Mouse (Mus musculus) embryonic facial prominence, embryonic 12.5 days (tissue): ENCODE results near the gene Olfr1131. TPM values are rescaled to one million over a fixed set of nuclear protein-coding genes. Genes with fewer than 3 reads are reported as not detected.
"Not testable (repeated sequence)": the region's sequence is repeated elsewhere in the genome, so short reads cannot be mapped to it uniquely, and the experiment has no call there.

ENCODE experiments used
- ATAC-seq: fragments of 200-750 bp; cut with Nextera tagmentation; 2 replicates; pipeline ENCODE4 v1.8.0; 2017; ENCODE audit not compliant: insufficient number of reproducible peaks, insufficient read depth, low FRiP score, low TSS enrichment
- H3K27ac ChIP-seq: fragments of 300-500 bp; sonication (generic); 2 replicates; pipeline ENCODE4 v1.5.1; 2016; ENCODE audit warnings: mild to moderate bottlenecking
- H3K27me3 ChIP-seq: fragments of 300-500 bp; sonication (generic); 2 replicates; pipeline ENCODE4 v1.6.1; 2016; ENCODE audit warnings: mild to moderate bottlenecking, moderate library complexity
- H3K36me3 ChIP-seq: fragments of 300-500 bp; sonication (generic); 2 replicates; pipeline ENCODE4 v1.6.1; 2016; ENCODE audit warnings: mild to moderate bottlenecking
- H3K4me1 ChIP-seq: fragments of 300-500 bp; sonication (generic); 2 replicates; pipeline ENCODE4 v1.6.1; 2016
- H3K4me2 ChIP-seq: fragments of 300-500 bp; sonication (generic); replicated peaks from 2 replicates; pipeline ENCODE4 v1.6.1; 2016; ENCODE audit warnings: mild to moderate bottlenecking, moderate library complexity
- H3K4me3 ChIP-seq: fragments of 300-500 bp; sonication (generic); 2 replicates; pipeline ENCODE4 v1.5.1; 2016; ENCODE audit warnings: mild to moderate bottlenecking
- H3K9ac ChIP-seq: fragments of 300-500 bp; sonication (generic); 2 replicates; pipeline ENCODE4 v1.6.1; 2016; ENCODE audit warnings: mild to moderate bottlenecking, moderate library complexity
- H3K9me3 ChIP-seq: fragments of 300-500 bp; sonication (generic); 2 replicates; pipeline ENCODE4 v1.6.1; 2016; ENCODE audit warnings: mild to moderate bottlenecking, moderate library complexity
- WGBS: fragments of 180-500 bp; shearing (Covaris S2); methylation state at CpG from one replicate; pipeline ENCODE4 v1.1.7; 2016; 5-methylcytosine and 5-hydroxymethylcytosine counted together
- polyA plus RNA-seq: library from polyadenylated mRNA; unstranded; fragments of >200 nt; fragmentation: Nextera tagmentation; extraction: Ambion mirVana; gene quantifications from 2 replicates; pipeline ENCODE4 v1.2.1, GENCODE M21; 2016

The Olfr1131 gene
- polyA plus RNA-seq, result not detected in 2 replicates

DNA sequence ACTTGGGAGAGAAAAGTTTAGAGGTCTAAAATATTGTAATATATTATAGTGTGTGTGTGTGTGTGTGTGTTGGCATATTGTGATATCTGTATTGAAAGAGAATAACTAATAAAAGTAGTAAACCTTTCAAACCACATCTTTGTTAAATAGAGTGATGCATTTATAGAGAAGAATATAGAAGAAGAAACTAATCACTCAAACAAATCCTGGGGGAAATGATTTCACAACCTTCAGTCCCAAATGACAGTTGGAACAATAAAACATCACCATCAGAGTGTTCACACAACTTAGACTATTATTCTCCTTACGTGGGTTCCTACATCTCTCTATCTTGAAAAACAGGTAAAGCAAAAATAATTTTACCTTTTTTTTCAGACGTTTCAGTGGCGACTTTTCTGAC is at the start of gene Olfr1131:
Gene Olfr1131, plus strand, starts transcription at position 301 of the 400 bp plus-strand sequence.
- ATAC-seq, result no peak
- 77% methylated on average over 3 of the region's 3 CpGs for WGBS

DNA sequence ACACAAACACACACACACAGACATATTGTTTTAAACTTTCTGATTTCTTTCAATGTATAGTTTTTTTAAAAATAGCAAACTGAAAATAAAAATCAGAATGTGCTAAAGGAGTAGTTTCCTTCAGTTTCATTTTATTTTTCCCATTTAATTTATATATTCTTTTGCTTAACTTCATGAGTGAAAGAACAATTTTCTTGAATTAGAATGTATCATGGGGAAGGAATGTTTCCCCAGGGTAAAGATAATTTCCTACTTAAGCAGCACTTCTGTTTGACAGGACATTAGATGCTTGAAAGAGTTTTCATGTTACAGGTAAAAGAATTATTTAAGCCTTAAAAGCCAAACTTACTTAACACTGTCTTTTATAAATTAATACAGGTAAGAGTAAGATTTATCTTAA is 21.0 kb upstream of the Olfr1131 start, which contains the start of gene Olfr1130:
Gene Olfr1130, plus strand, starts transcription at position 301 of the 400 bp plus-strand sequence.
- H3K9ac ChIP-seq, H3K4me1 ChIP-seq, H3K36me3 ChIP-seq, H3K9me3 ChIP-seq, H3K4me3 ChIP-seq, H3K27ac ChIP-seq, H3K27me3 ChIP-seq, H3K4me2 ChIP-seq, ATAC-seq: not testable (repeated sequence)

More for the DNA sequence above, at the start of gene Olfr1131:
- H3K27me3 ChIP-seq, result no peaks in the 10 kb centered on the region
- H3K4me2 ChIP-seq, result no peak within 1 kb of the TSS
- no peak within 1 kb of the TSS for H3K27ac ChIP-seq
- no peak within 1 kb of the TSS for H3K4me3 ChIP-seq
- no peaks in the 10 kb centered on the region for H3K36me3 ChIP-seq
- no peak within 1 kb of the TSS for H3K9ac ChIP-seq
- no peaks in the 10 kb centered on the region for H3K9me3 ChIP-seq
- H3K4me1 ChIP-seq, result no peaks in the 10 kb centered on the region

DNA sequence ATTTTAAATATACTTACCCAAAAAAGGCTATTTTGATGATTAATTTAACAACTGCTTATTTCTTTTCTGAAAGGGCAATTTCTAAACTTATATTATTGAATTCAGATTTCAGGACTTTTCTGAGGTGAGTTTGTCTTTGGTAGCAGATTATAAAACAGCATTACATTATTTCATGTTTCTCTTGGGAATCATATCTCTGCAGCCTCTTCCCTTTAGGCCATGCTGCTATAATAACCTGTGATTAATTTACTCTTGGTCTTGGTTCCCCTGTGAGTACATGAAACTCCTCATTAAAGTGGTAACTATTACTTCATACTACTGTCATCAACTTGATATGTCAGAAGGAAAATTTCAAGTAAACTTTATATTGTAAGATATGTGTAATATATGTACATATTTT is 10.5 kb downstream of the Olfr1131 start, which contains the start of gene Olfr1132:
Gene Olfr1132, minus strand, starts transcription at position 101 of the 400 bp plus-strand sequence.
- H3K9me3 ChIP-seq, result no peaks in the 10 kb centered on the region
- no peak within 1 kb of the TSS for H3K4me2 ChIP-seq
- no peaks in the 10 kb centered on the region for H3K36me3 ChIP-seq
- H3K4me3 ChIP-seq, result no peak within 1 kb of the TSS
- no peak for ATAC-seq
- H3K27ac ChIP-seq, result no peak within 1 kb of the TSS
- no peaks in the 10 kb centered on the region for H3K27me3 ChIP-seq
- no peak within 1 kb of the TSS for H3K9ac ChIP-seq
- no peaks in the 10 kb centered on the region for H3K4me1 ChIP-seq

DNA sequence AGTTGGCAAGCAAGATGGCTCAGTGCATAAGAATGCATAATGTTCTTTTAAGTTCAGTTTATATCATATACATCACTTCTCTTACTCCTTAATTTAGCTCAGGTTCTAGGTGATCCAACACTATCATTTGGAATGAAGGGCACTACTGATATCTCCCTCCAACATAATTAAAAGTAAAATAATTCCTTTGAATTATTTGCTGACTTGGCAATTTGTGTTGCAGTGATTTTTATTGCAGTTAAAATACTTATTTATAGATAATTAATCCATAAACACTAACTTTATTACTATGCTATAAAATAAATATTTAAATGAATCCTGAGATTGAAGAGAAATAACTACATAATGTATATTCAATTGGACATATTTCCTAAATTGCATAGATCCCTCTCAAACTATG is 15.5 kb downstream of the Olfr1131 start:
- H3K9ac ChIP-seq, result no peak overlapping the region
- no peaks in the 10 kb centered on the region for H3K36me3 ChIP-seq
- no peaks in the 10 kb centered on the region for H3K4me1 ChIP-seq
- H3K4me2 ChIP-seq, result no peak overlapping the region
- no peak overlapping the region for H3K27ac ChIP-seq
- no peak overlapping the region for H3K4me3 ChIP-seq
- no peaks in the 10 kb centered on the region for H3K27me3 ChIP-seq
- H3K9me3 ChIP-seq, result no peaks in the 10 kb centered on the region
- ATAC-seq, result no peak

DNA sequence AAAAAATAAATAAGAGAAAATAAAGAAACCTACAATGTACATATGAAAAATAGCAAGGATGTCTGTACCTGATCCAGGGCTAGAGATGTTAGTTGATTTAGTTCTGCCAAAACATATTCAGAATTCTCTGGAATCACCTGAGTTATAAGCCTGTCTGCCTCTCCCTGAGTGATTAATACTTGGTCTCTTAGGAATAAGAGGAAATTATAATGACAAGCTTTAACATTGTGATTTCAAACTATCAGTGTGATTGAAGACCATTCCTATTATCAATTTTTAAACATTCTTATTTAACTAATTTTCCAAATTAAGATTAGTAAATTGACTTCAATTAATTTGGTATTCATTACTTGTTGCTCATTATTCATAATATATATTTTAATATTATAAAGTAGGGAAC is 20.4 kb downstream of the Olfr1131 start, which contains the start of gene Olfr1133:
Gene Olfr1133, minus strand, starts transcription at position 101 of the 400 bp plus-strand sequence.
- H3K4me2 ChIP-seq, result no peak within 1 kb of the TSS
- H3K9ac ChIP-seq, result no peak within 1 kb of the TSS
- H3K4me3 ChIP-seq, result no peak within 1 kb of the TSS
- H3K9me3 ChIP-seq, result no peaks in the 10 kb centered on the region
- no peaks in the 10 kb centered on the region for H3K36me3 ChIP-seq
- no peak within 1 kb of the TSS for H3K27ac ChIP-seq
- H3K27me3 ChIP-seq, result no peaks in the 10 kb centered on the region
- no peak for ATAC-seq
- H3K4me1 ChIP-seq, result no peaks in the 10 kb centered on the region

DNA sequence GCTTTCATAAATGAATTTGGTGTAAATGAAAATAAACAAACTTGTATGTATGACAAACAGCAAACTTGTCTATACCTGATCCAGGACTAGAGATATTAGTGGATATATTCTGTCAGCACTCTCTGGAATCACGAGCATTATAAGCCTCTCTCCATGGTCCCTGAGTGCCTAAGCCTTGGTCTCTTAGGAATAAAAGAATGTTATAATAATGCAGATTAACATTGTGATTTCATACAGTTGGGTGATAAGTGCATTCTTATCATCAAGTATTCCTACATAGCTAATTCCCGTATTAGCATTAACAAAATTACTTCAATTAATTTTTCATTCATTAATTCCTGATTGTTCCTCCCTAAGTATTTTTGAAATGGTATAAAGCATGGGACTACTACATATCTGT is 31.5 kb downstream of the Olfr1131 start, which contains the start of gene Olfr1134:
Gene Olfr1134, minus strand, starts transcription at position 101 of the 400 bp plus-strand sequence.
- Histone ChIP-seq H3K4me2 (no peak within 1 kb of the TSS), H3K4me1 (no peaks in the 10 kb centered on the region), H3K27ac (no peak within 1 kb of the TSS), H3K4me3 (no peak within 1 kb of the TSS), H3K27me3 (no peaks in the 10 kb centered on the region), H3K9ac (no peak within 1 kb of the TSS), H3K36me3 (no peaks in the 10 kb centered on the region), H3K9me3 (no peaks in the 10 kb centered on the region)
- ATAC-seq, result no peak
- WGBS, result 81% methylated on average over 2 of the region's 2 CpGs

DNA sequence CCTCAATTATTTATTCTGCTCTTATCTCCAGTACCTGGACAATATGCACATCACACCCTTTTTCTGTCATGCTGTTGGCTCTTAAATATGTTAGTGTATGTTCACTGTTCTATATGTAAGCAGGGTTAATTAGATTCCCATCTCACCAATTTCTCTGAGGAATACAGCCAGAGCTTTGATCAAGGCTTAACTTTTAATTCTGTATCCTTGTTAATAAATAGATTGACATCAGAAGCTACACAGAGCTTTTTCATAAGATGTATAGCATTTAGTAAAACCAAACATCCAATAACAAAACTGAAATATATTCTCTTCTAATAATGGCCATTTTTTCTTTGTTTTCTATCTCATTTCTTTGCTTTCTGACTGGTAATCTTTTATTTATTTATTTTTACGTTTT is 46.7 kb downstream of the Olfr1131 start, which contains the start of gene Olfr1135:
Gene Olfr1135, minus strand, starts transcription at position 101 of the 400 bp plus-strand sequence.
- H3K27me3 ChIP-seq, result no peaks in the 10 kb centered on the region
- H3K9ac ChIP-seq, result no peak within 1 kb of the TSS
- no peak within 1 kb of the TSS for H3K4me3 ChIP-seq
- no peak within 1 kb of the TSS for H3K4me2 ChIP-seq
- no peaks in the 10 kb centered on the region for H3K9me3 ChIP-seq
- no peaks in the 10 kb centered on the region for H3K36me3 ChIP-seq
- no peak within 1 kb of the TSS for H3K27ac ChIP-seq
- no peaks in the 10 kb centered on the region for H3K4me1 ChIP-seq
- WGBS, result 9% methylated on average over 1 of the region's 1 CpGs
- no peak for ATAC-seq

Other genes with a start within 250 kb of the Olfr1131 start
- gene Olfr1122, start 241.3 kb upstream of the Olfr1131 start, polyA plus RNA-seq, result not detected in 2 replicates
- gene Olfr1123, start 210.5 kb upstream of the Olfr1131 start, polyA plus RNA-seq, result not detected in 2 replicates
- gene Olfr1124, start 196.8 kb upstream of the Olfr1131 start, polyA plus RNA-seq, result 0.09 and 0.11 TPM in 2 replicates
- gene Olfr1126, start 173.1 kb upstream of the Olfr1131 start, polyA plus RNA-seq, result not detected in 2 replicates
- gene Pramel7, start 130.0 kb upstream of the Olfr1131 start, polyA plus RNA-seq, result not detected in 2 replicates
- gene Pramel6, start 120.5 kb upstream of the Olfr1131 start, polyA plus RNA-seq, result not detected in 2 replicates
- not detected in 2 replicates for gene Olfr153, start 95.3 kb upstream of the Olfr1131 start, polyA plus RNA-seq
- gene Olfr1128, start 81.6 kb upstream of the Olfr1131 start, polyA plus RNA-seq, result not detected in 2 replicates
- gene Olfr1129, start 53.2 kb upstream of the Olfr1131 start, polyA plus RNA-seq, result not detected in 2 replicates
- gene Olfr1130, start 20.9 kb upstream of the Olfr1131 start, polyA plus RNA-seq, result not detected in 2 replicates
- not detected in 2 replicates for gene Olfr1132, start 10.4 kb downstream of the Olfr1131 start, polyA plus RNA-seq
- gene Olfr1133, start 20.3 kb downstream of the Olfr1131 start, polyA plus RNA-seq, result not detected in 2 replicates
- gene Olfr1134, start 31.4 kb downstream of the Olfr1131 start, polyA plus RNA-seq, result not detected in 2 replicates
- not detected in 2 replicates for gene Olfr1135, start 46.6 kb downstream of the Olfr1131 start, polyA plus RNA-seq
- gene Olfr1136, start 66.8 kb downstream of the Olfr1131 start, polyA plus RNA-seq, result not detected in 2 replicates
- not detected in 2 replicates for gene Olfr1137, start 86.1 kb downstream of the Olfr1131 start, polyA plus RNA-seq
- gene Olfr1138, start 112.9 kb downstream of the Olfr1131 start, polyA plus RNA-seq, result not detected in 2 replicates
- gene Olfr1140, start 116.6 kb downstream of the Olfr1131 start, polyA plus RNA-seq, result not detected in 2 replicates
- not detected in 2 replicates for gene Olfr1141, start 126.9 kb downstream of the Olfr1131 start, polyA plus RNA-seq
- not detected in 2 replicates for gene Olfr152, start 152.4 kb downstream of the Olfr1131 start, polyA plus RNA-seq
- gene Olfr1143, start 173.5 kb downstream of the Olfr1131 start, polyA plus RNA-seq, result not detected in 2 replicates
- not detected in 2 replicates for gene Olfr1145, start 182.7 kb downstream of the Olfr1131 start, polyA plus RNA-seq
- not detected in 2 replicates for gene Olfr1148, start 203.4 kb downstream of the Olfr1131 start, polyA plus RNA-seq
- gene Olfr1150-ps1, start 216.9 kb downstream of the Olfr1131 start, polyA plus RNA-seq, result not detected in 2 replicates
- not detected in 2 replicates for gene Olfr1151, start 228.8 kb downstream of the Olfr1131 start, polyA plus RNA-seq
- 0.03 TPM in 1 of 2 replicates, not detected in the other for gene Olfr1152, start 239.4 kb downstream of the Olfr1131 start, polyA plus RNA-seq